Mouse (Mus musculus) bone marrow macrophage, adult 2 months (primary cell): Measurements from ENCODE around the gene Tectb.

Experiments used
- CTCF ChIP-seq: IDR thresholded peaks from 2 replicates; pipeline ENCODE4 v1.5.1; 2012; ENCODE audit warnings: low read depth, mild to moderate bottlenecking, low read length, moderate library complexity
- POLR2A ChIP-seq: IDR thresholded peaks from 2 replicates; pipeline ENCODE4 v1.6.1; 2012; ENCODE audit warnings: mild to moderate bottlenecking, low read depth, low read length, borderline replicate concordance

DNA sequence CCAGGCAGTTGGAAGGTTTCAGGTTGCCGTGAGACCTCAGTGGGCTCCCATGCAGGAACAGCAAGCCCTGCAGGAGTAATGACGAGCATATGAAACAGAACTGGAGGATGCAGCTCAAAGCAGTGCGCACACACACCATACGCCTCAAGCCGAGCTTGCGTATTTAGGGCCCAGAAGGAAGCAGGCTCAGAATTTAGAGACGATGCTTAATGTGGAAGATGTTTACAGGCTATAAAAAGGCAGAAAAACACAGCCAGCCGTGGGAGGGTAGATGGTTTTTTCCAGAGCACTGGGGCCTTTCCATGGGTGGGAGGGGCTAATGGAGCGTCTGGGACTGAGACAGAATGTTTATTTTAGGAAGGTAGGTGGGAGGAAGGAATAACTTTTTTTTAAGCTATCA, 36.8 kb downstream of the Tectb start:
- no peak for TF ChIP-seq CTCF
- TF ChIP-seq POLR2A, result no peak
